Mouse (Mus musculus) kidney, postnatal 0 days (tissue): ENCODE results near the gene Ttyh1. TPM values are rescaled to one million over a fixed set of nuclear protein-coding genes. Genes with fewer than 3 reads are reported as not detected.

Experiments
- ATAC-seq: fragments of 200-750 bp; cut with Nextera tagmentation; replicated peaks from 2 replicates; pipeline ENCODE4 v1.8.0; 2017; ENCODE audit warnings: low read depth, moderate number of reproducible peaks, moderate TSS enrichment, moderate library complexity; ENCODE audit not compliant: low FRiP score
- DNase-seq: peaks from one replicate; pipeline ENCODE4 v3.0.0-alpha.2; 2016; ENCODE audit warnings: low spot score
- H3K27ac ChIP-seq: fragments of 300-500 bp; sonication (generic); 2 replicates; pipeline ENCODE4 v1.5.1; 2014; ENCODE audit warnings: mild to moderate bottlenecking
- H3K27me3 ChIP-seq: fragments of 300-500 bp; sonication (generic); 2 replicates; pipeline ENCODE4 v1.6.1; 2014; ENCODE audit warnings: low read length, mixed read lengths; ENCODE audit not compliant: insufficient read depth
- H3K36me3 ChIP-seq: fragments of 300-500 bp; sonication (generic); 2 replicates; pipeline ENCODE4 v1.6.1; 2014; ENCODE audit warnings: low read length, mixed read lengths; ENCODE audit not compliant: insufficient read depth
- H3K4me1 ChIP-seq: fragments of 300-500 bp; sonication (generic); replicated peaks from 2 replicates; pipeline ENCODE4 v1.6.1; 2014; ENCODE audit warnings: antibody characterized with exemption, low read length, mixed read lengths; ENCODE audit not compliant: insufficient read depth
- H3K4me2 ChIP-seq: fragments of 300-500 bp; sonication (generic); 2 replicates; pipeline ENCODE4 v1.6.1; 2014; ENCODE audit warnings: mild to moderate bottlenecking, low read length, moderate library complexity, mixed read lengths
- H3K4me3 ChIP-seq: fragments of 300-500 bp; sonication (generic); replicated peaks from 2 replicates; pipeline ENCODE4 v1.5.1; 2014; ENCODE audit warnings: low read depth, low read length
- H3K9ac ChIP-seq: fragments of 300-500 bp; sonication (generic); 2 replicates; pipeline ENCODE4 v1.6.1; 2014; ENCODE audit warnings: low read depth, low read length
- H3K9me3 ChIP-seq: fragments of 300-500 bp; sonication (generic); replicated peaks from 2 replicates; pipeline ENCODE4 v1.6.1; 2016; ENCODE audit warnings: low read length, inconsistent platforms, mixed read lengths
- CTCF ChIP-seq: IDR thresholded peaks from 2 replicates; pipeline ENCODE4 v1.5.1; 2016; ENCODE audit warnings: antibody characterized with exemption, low read depth, mild to moderate bottlenecking, moderate library complexity
- WGBS: fragments of 180-500 bp; shearing (Covaris S2); extraction: QIAGEN DNeasy Blood & Tissue Kit; methylation state at CpG from one replicate; pipeline ENCODE4 v1.1.7; 2014; 5-methylcytosine and 5-hydroxymethylcytosine counted together
- polyA plus RNA-seq: library from polyadenylated mRNA; unstranded; fragments of >200 nt; fragmentation: Nextera tagmentation; extraction: Ambion mirVana; gene quantifications from 2 replicates; pipeline ENCODE4 v1.2.1, GENCODE M21; 2015

The Ttyh1 gene
- polyA plus RNA-seq, 1 experiment from 2014 or later = 1.9 TPM

- Histone ChIP-seq H3K36me3 (no peaks in the 10 kb centered on the region), H3K9ac (no peak overlapping the region), H3K9me3 (no peaks in the 10 kb centered on the region), H3K4me2 (no peak overlapping the region), H3K4me3 (no peak overlapping the region), H3K4me1 (peaks cover 4% of the 10 kb centered on the region), H3K27ac (no peak overlapping the region), H3K27me3 (no peaks in the 10 kb centered on the region)
- ATAC-seq (no peak), DNase-seq (no peak)
- TF ChIP-seq CTCF = no peak
- WGBS = 77% methylated on average over 7 of the region's 7 CpGs
These were observed 13.8 kb downstream of the Ttyh1 start for GRCm38 (mm10) chr7:4132998-4133397.

- Histone ChIP-seq H3K36me3 (peaks cover 12% of the 10 kb centered on the region), H3K4me2 (no peak overlapping the region), H3K27ac (no peak overlapping the region), H3K27me3 (no peaks in the 10 kb centered on the region), H3K4me3 (no peak overlapping the region), H3K4me1 (peaks cover 8% of the 10 kb centered on the region), H3K9ac (no peak overlapping the region), H3K9me3 (no peaks in the 10 kb centered on the region)
- DNase-seq (no peak), ATAC-seq (no peak)
- 79% methylated on average over 5 of the region's 5 CpGs for WGBS
- TF ChIP-seq CTCF = no peak
These were observed 15.7 kb downstream of the Ttyh1 start for GRCm38 (mm10) chr7:4134911-4135310.

DNA sequence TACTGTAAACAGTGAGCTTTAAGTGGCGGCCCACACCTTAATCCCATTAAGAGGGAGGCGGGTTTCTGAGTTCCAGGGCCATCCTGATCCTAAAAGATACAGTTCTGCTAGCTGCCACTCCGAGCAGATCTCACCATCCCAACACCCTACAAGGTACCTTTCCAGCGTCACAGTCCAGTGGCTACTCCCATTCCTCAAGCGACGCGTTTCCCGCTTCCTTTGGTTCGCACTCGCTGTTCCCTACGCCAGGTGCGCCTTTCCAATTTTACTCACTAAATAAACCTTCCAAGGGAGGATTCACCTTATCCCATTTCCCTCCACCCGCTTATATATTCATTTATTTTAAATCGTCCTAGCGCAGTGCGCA lies 17.2 kb downstream of the Ttyh1 start:
- Histone ChIP-seq H3K9me3 (no peaks in the 10 kb centered on the region), H3K4me1 (peaks cover 8% of the 10 kb centered on the region), H3K36me3 (peaks cover 26% of the 10 kb centered on the region), H3K4me2 (peak overlapping the region; percentile 61), H3K4me3 (peak overlapping the region; percentile 60), H3K9ac (peak overlapping the region; percentile 50; the same call in 1 of the 2 replicates), H3K27me3 (no peaks in the 10 kb centered on the region), H3K27ac (peak overlapping the region; percentile 92)
- WGBS = under 1% methylated on average over 16 of the region's 16 CpGs
- DNase-seq (no peak), ATAC-seq (peak; percentile 9; the same call in 1 of the 2 replicates)
- TF ChIP-seq CTCF = no peak

- H3K4me3 ChIP-seq = peak within 1 kb of the TSS; percentile 60
- no peaks in the 10 kb centered on the region for H3K9me3 ChIP-seq
- peaks cover 8% of the 10 kb centered on the region for H3K4me1 ChIP-seq
- DNase-seq (peak; percentile 98), ATAC-seq (peak; percentile 99)
- no peaks in the 10 kb centered on the region for H3K27me3 ChIP-seq
- H3K27ac ChIP-seq = peak within 1 kb of the TSS; percentile 92
- H3K4me2 ChIP-seq = peak within 1 kb of the TSS; percentile 78
- H3K36me3 ChIP-seq = peaks cover 32% of the 10 kb centered on the region
- no peak; the same call in 1 of the 2 replicates for TF ChIP-seq CTCF
- under 1% methylated on average over 54 of the region's 78 CpGs for WGBS
- peak within 1 kb of the TSS; percentile 77 for H3K9ac ChIP-seq
These were observed 17.7 kb downstream of the Ttyh1 start, which contains the start of gene Leng8 for GRCm38 (mm10) chr7:4136771-4137531. TSS of gene Leng8 (plus strand) at chr7:4137039.

GRCm38 (mm10) chr7:4137746-4138145 lies 18.5 kb downstream of the Ttyh1 start:
- WGBS = 52% methylated on average over 3 of the region's 3 CpGs
- DNase-seq (no peak), ATAC-seq (no peak)
- Histone ChIP-seq H3K36me3 (peaks cover 39% of the 10 kb centered on the region), H3K9ac (peak overlapping the region; percentile 77), H3K4me3 (peak overlapping the region; percentile 60), H3K4me2 (peak overlapping the region; percentile 78), H3K27me3 (no peaks in the 10 kb centered on the region), H3K4me1 (peaks cover 8% of the 10 kb centered on the region), H3K9me3 (no peaks in the 10 kb centered on the region), H3K27ac (peak overlapping the region; percentile 20; the same call in 1 of the 2 replicates)
- no peak for TF ChIP-seq CTCF

GRCm38 (mm10) chr7:4138181-4138580 lies 19.0 kb downstream of the Ttyh1 start:
- Histone ChIP-seq H3K36me3 (peaks cover 43% of the 10 kb centered on the region), H3K4me3 (0 out of 2 replicates have a peak overlapping the region, but pooled peaks have one; percentile 60), H3K4me1 (peaks cover 8% of the 10 kb centered on the region), H3K4me2 (peak overlapping the region; percentile 78), H3K27me3 (no peaks in the 10 kb centered on the region), H3K9me3 (no peaks in the 10 kb centered on the region), H3K27ac (no peak overlapping the region), H3K9ac (peak overlapping the region; percentile 77; the same call in 1 of the 2 replicates)
- TF ChIP-seq CTCF = no peak
- WGBS = 91% methylated on average over 2 of the region's 2 CpGs
- DNase-seq (no peak), ATAC-seq (no peak)
